Mouse (Mus musculus): Measurements from ENCODE around the gene Lipe. TPM values are rescaled to one million over a fixed set of nuclear protein-coding genes. Genes with fewer than 3 reads are reported as not detected.

The Lipe gene
- total and polyA plus RNA-seq, 3 experiments: 4.5 to 15.4 TPM; not detected in 1

- Histone ChIP-seq H3K4me1 (ENCODE audit: control insufficient read depth in 1 of 2, insufficient read depth in 2 of 2, low read length in 2 of 2) (no peaks in the 10 kb centered on the region), H3K9me3 (replicated peaks; ENCODE audit: insufficient read depth, low read length) (no peaks in the 10 kb centered on the region), H3K9ac (ENCODE audit: control insufficient read depth, low read depth, low read length, poor library complexity, severe bottlenecking) (no peak overlapping the region), H3K27ac (ENCODE audit: control insufficient read depth, low read depth, low read length) (no peak overlapping the region), H3K4me3 (ENCODE audit: control insufficient read depth in 1 of 2, insufficient read depth in 1 of 2, low read depth in 2 of 2, low read length in 2 of 2) (no peak overlapping the region), H3K36me3 (ENCODE audit: control insufficient read depth in 1 of 2, insufficient read depth in 2 of 2, low read length in 2 of 2) (no peaks in the 10 kb centered on the region), H3K27me3 (ENCODE audit: control insufficient read depth in 1 of 2, insufficient read depth in 2 of 2, low read length in 2 of 2) (no peaks in the 10 kb centered on the region), H3K79me2 (ENCODE audit: control insufficient read depth, insufficient read depth, low read length, poor library complexity) (no peaks in the 10 kb centered on the region)
- DNase-seq (ENCODE audit: low read depth, low spot score): no peak
- no peak for TF ChIP-seq HCFC1 (IDR thresholded peaks at IDR 0.05; ENCODE audit: low read depth, low read length)
Measured at GRCm38 (mm10) chr7:25439978-25440815, 41.7 kb upstream of the Lipe start.

- no peaks in the 10 kb centered on the region for H3K4me1 ChIP-seq (ENCODE audit: control insufficient read depth in 1 of 2, insufficient read depth in 2 of 2, low read length in 2 of 2)
Measured at GRCm38 (mm10) chr7:25439124-25439822, 40.8 kb upstream of the Lipe start.

GRCm38 (mm10) chr7:25436704-25437103 lies 38.2 kb upstream of the Lipe start:
- Histone ChIP-seq H3K27me3 (ENCODE audit: control insufficient read depth in 1 of 2, insufficient read depth in 2 of 2, low read length in 2 of 2) (no peaks in the 10 kb centered on the region), H3K36me3 (ENCODE audit: control insufficient read depth in 1 of 2, insufficient read depth in 2 of 2, low read length in 2 of 2) (no peaks in the 10 kb centered on the region), H3K4me1 (ENCODE audit: control insufficient read depth in 1 of 2, insufficient read depth in 2 of 2, low read length in 2 of 2) (no peaks in the 10 kb centered on the region), H3K79me2 (ENCODE audit: control insufficient read depth, insufficient read depth, low read length, poor library complexity) (no peaks in the 10 kb centered on the region), H3K9me3 (replicated peaks; ENCODE audit: insufficient read depth, low read length) (no peaks in the 10 kb centered on the region), H3K9ac (ENCODE audit: control insufficient read depth, low read depth, low read length, poor library complexity, severe bottlenecking) (no peak overlapping the region), H3K27ac (ENCODE audit: control insufficient read depth, low read depth, low read length) (no peak overlapping the region), H3K4me3 (ENCODE audit: control insufficient read depth in 1 of 2, insufficient read depth in 1 of 2, low read depth in 2 of 2, low read length in 2 of 2) (no peak overlapping the region)
- no peak for DNase-seq (ENCODE audit: low read depth, low spot score)
- TF ChIP-seq ELF1 (IDR thresholded peaks at IDR 0.05; ENCODE audit: low read depth, low read length): no peak
- TF ChIP-seq POLR2AphosphoS2 (IDR thresholded peaks at IDR 0.05; ENCODE audit: low read length): no peak
- TF ChIP-seq CHD1 (IDR thresholded peaks at IDR 0.05; ENCODE audit: low read depth, low read length): no peak
- TF ChIP-seq ETS1 (IDR thresholded peaks at IDR 0.05; ENCODE audit: low read depth, low read length): no peak
- no peak for TF ChIP-seq MYB (IDR thresholded peaks at IDR 0.05; ENCODE audit: low read depth, low read length)
- TF ChIP-seq NRF1 (IDR thresholded peaks at IDR 0.05; ENCODE audit: insufficient read depth, low read depth, low read length, poor library complexity, severe bottlenecking): no peak
- no peak for TF ChIP-seq MEF2A (IDR thresholded peaks at IDR 0.05; ENCODE audit: extremely low read depth, insufficient replicate concordance, low read depth, low read length, poor library complexity, severe bottlenecking)
- TF ChIP-seq ZMIZ1 (IDR thresholded peaks at IDR 0.05; ENCODE audit: low read depth, low read length): no peak
- no peak for TF ChIP-seq KAT2A (conservative IDR thresholded peaks at IDR 0.05; ENCODE audit: low read depth, low read length)
- TF ChIP-seq USF2 (IDR thresholded peaks at IDR 0.05; ENCODE audit: borderline replicate concordance in 1 of 2, insufficient read depth in 1 of 2, low read depth in 1 of 2, low read length in 2 of 2): no peak
- TF ChIP-seq TBP (IDR thresholded peaks at IDR 0.05; ENCODE audit: low read depth, low read length): no peak
- TF ChIP-seq SIN3A (IDR thresholded peaks at IDR 0.05; ENCODE audit: low read length): no peak
- TF ChIP-seq MAX (IDR thresholded peaks at IDR 0.05; ENCODE audit: low read length): no peak
- TF ChIP-seq POLR2AphosphoS5 (IDR thresholded peaks at IDR 0.05; ENCODE audit: borderline replicate concordance, low read depth, low read length): no peak
- no peak for TF ChIP-seq E2F4 (IDR thresholded peaks at IDR 0.05; ENCODE audit: borderline replicate concordance, low read depth, low read length)
- no peak for TF ChIP-seq UBTF (IDR thresholded peaks at IDR 0.05; ENCODE audit: borderline replicate concordance, insufficient read depth, low read depth, low read length)

More at GRCm38 (mm10) chr7:25439124-25439822, 40.8 kb upstream of the Lipe start:
- Histone ChIP-seq H3K27me3 (ENCODE audit: control insufficient read depth in 1 of 2, insufficient read depth in 2 of 2, low read length in 2 of 2) (no peaks in the 10 kb centered on the region), H3K4me3 (ENCODE audit: control insufficient read depth in 1 of 2, insufficient read depth in 1 of 2, low read depth in 2 of 2, low read length in 2 of 2) (no peak overlapping the region), H3K9ac (ENCODE audit: control insufficient read depth, low read depth, low read length, poor library complexity, severe bottlenecking) (no peak overlapping the region), H3K36me3 (ENCODE audit: control insufficient read depth in 1 of 2, insufficient read depth in 2 of 2, low read length in 2 of 2) (no peaks in the 10 kb centered on the region), H3K27ac (ENCODE audit: control insufficient read depth, low read depth, low read length) (no peak overlapping the region), H3K79me2 (ENCODE audit: control insufficient read depth, insufficient read depth, low read length, poor library complexity) (no peaks in the 10 kb centered on the region), H3K9me3 (replicated peaks; ENCODE audit: insufficient read depth, low read length) (no peaks in the 10 kb centered on the region)
- TF ChIP-seq TBP (IDR thresholded peaks at IDR 0.05; ENCODE audit: low read depth, low read length) (no peak), MAFK (IDR thresholded peaks at IDR 0.05; ENCODE audit: borderline replicate concordance, low read depth, low read length) (no peak), ELF1 (IDR thresholded peaks at IDR 0.05; ENCODE audit: low read depth, low read length) (no peak), SMC3 (IDR thresholded peaks at IDR 0.05; ENCODE audit: low read depth, low read length) (no peak), GABPA (IDR thresholded peaks at IDR 0.05; ENCODE audit: low read depth, low read length) (no peak), TCF12 (IDR thresholded peaks at IDR 0.05; ENCODE audit: low read depth, low read length) (no peak), CTCF (IDR thresholded peaks at IDR 0.05 in 2 of 3, conservative IDR thresholded peaks at IDR 0.05 in 1 of 3; ENCODE audit: control insufficient read depth in 1 of 3, insufficient read depth in 1 of 3, low read depth in 2 of 3, low read length in 3 of 3, poor library complexity in 1 of 3, severe bottlenecking in 1 of 3) (no peak), MAZ (IDR thresholded peaks at IDR 0.05; ENCODE audit: low read depth, low read length) (no peak), HCFC1 (IDR thresholded peaks at IDR 0.05; ENCODE audit: low read depth, low read length) (no peak), USF1 (IDR thresholded peaks at IDR 0.05; ENCODE audit: low read depth, low read length) (no peak), GATA1 (IDR thresholded peaks at IDR 0.05; ENCODE audit: low read depth, low read length) (no peak), MEF2A (IDR thresholded peaks at IDR 0.05; ENCODE audit: extremely low read depth, insufficient replicate concordance, low read depth, low read length, poor library complexity, severe bottlenecking) (no peak), USF2 (IDR thresholded peaks at IDR 0.05; ENCODE audit: borderline replicate concordance in 1 of 2, insufficient read depth in 1 of 2, low read depth in 1 of 2, low read length in 2 of 2) (no peak)
- DNase-seq (ENCODE audit: low read depth, low spot score): no peak

All from MEL (cell line).